Mouse (Mus musculus) liver, postnatal 0 days (tissue): Measurements from ENCODE around the gene Vta1. TPM values are rescaled to one million over a fixed set of nuclear protein-coding genes. Genes with fewer than 3 reads are reported as not detected.

Source experiments
- ATAC-seq: fragments of 200-750 bp; cut with Nextera tagmentation; 2 replicates; pipeline ENCODE4 v1.8.0; 2017; ENCODE audit warnings: mild to moderate bottlenecking, moderate library complexity
- DNase-seq: peaks from one replicate; pipeline ENCODE4 v3.0.0-alpha.2; 2016
- H3K27ac ChIP-seq: fragments of 300-500 bp; sonication (generic); 2 replicates; pipeline ENCODE4 v1.5.1; 2014; ENCODE audit warnings: antibody characterized with exemption, moderate library complexity, mild to moderate bottlenecking, low read depth
- H3K27me3 ChIP-seq: fragments of 300-500 bp; sonication (generic); 2 replicates; pipeline ENCODE4 v1.6.1; 2014; ENCODE audit warnings: low read length, control low read depth, mixed read lengths; ENCODE audit not compliant: insufficient read depth
- H3K36me3 ChIP-seq: fragments of 300-500 bp; sonication (generic); replicated peaks from 2 replicates; pipeline ENCODE4 v1.6.1; 2014; ENCODE audit warnings: mild to moderate bottlenecking, control low read depth, low read length, moderate library complexity, mixed read lengths; ENCODE audit not compliant: insufficient read depth
- H3K4me1 ChIP-seq: fragments of 300-500 bp; sonication (generic); 2 replicates; pipeline ENCODE4 v1.6.1; 2014; ENCODE audit warnings: antibody characterized with exemption, mild to moderate bottlenecking, control low read depth; ENCODE audit not compliant: insufficient read depth
- H3K4me2 ChIP-seq: fragments of 300-500 bp; sonication (generic); 2 replicates; pipeline ENCODE4 v1.6.1; 2014; ENCODE audit warnings: low read depth, mild to moderate bottlenecking, low read length, moderate library complexity, mixed read lengths
- H3K4me3 ChIP-seq: fragments of 300-500 bp; sonication (generic); 2 replicates; pipeline ENCODE4 v1.5.1; 2014; ENCODE audit warnings: low read depth, low read length
- H3K9ac ChIP-seq: fragments of 300-500 bp; sonication (generic); replicated peaks from 2 replicates; pipeline ENCODE4 v1.6.1; 2014; ENCODE audit warnings: mild to moderate bottlenecking, moderate library complexity
- H3K9me3 ChIP-seq: fragments of 300-500 bp; sonication (generic); 2 replicates; pipeline ENCODE4 v1.6.1; 2016; ENCODE audit warnings: mild to moderate bottlenecking, control low read depth, low read length, mixed read lengths
- CTCF ChIP-seq: sonication (generic); IDR thresholded peaks from 2 replicates; pipeline ENCODE4 v1.5.1; 2016; ENCODE audit warnings: antibody characterized with exemption, low read depth
- EP300 ChIP-seq: IDR thresholded peaks from 2 replicates; pipeline ENCODE4 v1.6.1; 2016; ENCODE audit warnings: antibody characterized with exemption, low read depth, mild to moderate bottlenecking
- WGBS: fragments of 180-500 bp; shearing (Covaris S2); extraction: QIAGEN DNeasy Blood & Tissue Kit; methylation state at CpG from one replicate; pipeline ENCODE4 v1.1.7; 2014; ENCODE audit not compliant: insufficient replicate concordance; 5-methylcytosine and 5-hydroxymethylcytosine counted together
- polyA plus RNA-seq: library from polyadenylated mRNA; unstranded; fragments of >200 nt; fragmentation: Nextera tagmentation; extraction: Ambion mirVana; gene quantifications from 2 replicates; pipeline ENCODE4 v1.2.1, GENCODE M21; 2015

Vta1 gene
- polyA plus RNA-seq, 1 experiment from 2014 or later: 37.6 TPM

DNA sequence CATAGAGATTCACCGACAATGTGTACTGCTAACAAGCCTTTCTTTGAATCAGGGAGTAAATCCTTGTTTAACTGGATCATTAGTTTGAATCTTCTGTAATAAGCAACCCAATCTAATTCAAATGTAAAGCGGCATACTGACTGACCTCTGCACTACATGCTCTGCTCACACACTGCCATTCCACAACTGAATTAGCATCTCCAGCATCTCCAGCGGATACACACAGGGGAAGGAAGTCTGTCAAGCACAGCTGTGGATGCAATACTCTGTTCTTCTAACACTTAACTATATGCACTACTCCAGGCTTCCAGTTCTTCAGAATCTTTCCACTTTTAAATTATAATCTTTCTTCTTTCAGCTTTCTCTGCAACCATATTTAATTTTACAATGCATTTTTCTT is 15.0 kb downstream of the Vta1 start:
- 85% methylated on average over 3 of the region's 3 CpGs for WGBS
- Histone ChIP-seq H3K9me3 (no peaks in the 10 kb centered on the region), H3K36me3 (peaks cover 3% of the 10 kb centered on the region), H3K27ac (no peak overlapping the region), H3K27me3 (no peaks in the 10 kb centered on the region), H3K4me3 (no peak overlapping the region), H3K9ac (no peak overlapping the region), H3K4me1 (no peaks in the 10 kb centered on the region), H3K4me2 (no peak overlapping the region)
- ATAC-seq (no peak), DNase-seq (no peak)
- TF ChIP-seq EP300 (no peak), CTCF (no peak)

GRCm38 (mm10) chr10:14688785-14689442 is 16.4 kb downstream of the Vta1 start:
- no peak for ATAC-seq
- WGBS: 59% methylated on average over 6 of the region's 6 CpGs
- H3K4me3 ChIP-seq: no peak overlapping the region
- no peaks in the 10 kb centered on the region for H3K9me3 ChIP-seq
- no peaks in the 10 kb centered on the region for H3K27me3 ChIP-seq
- peaks cover 3% of the 10 kb centered on the region for H3K36me3 ChIP-seq
- no peak overlapping the region for H3K4me2 ChIP-seq
- H3K4me1 ChIP-seq: no peaks in the 10 kb centered on the region
- DNase-seq: no peak
- no peak overlapping the region for H3K9ac ChIP-seq
- no peak overlapping the region for H3K27ac ChIP-seq
- TF ChIP-seq CTCF (no peak), EP300 (no peak)

- ATAC-seq (no peak), DNase-seq (no peak)
- no peak overlapping the region for H3K9ac ChIP-seq
- H3K4me1 ChIP-seq: no peaks in the 10 kb centered on the region
- WGBS: 98% methylated on average over 1 of the region's 1 CpGs
- TF ChIP-seq CTCF (peak; percentile 24; the same call in 1 of the 2 replicates), EP300 (no peak)
- no peak overlapping the region for H3K4me2 ChIP-seq
- peaks cover 3% of the 10 kb centered on the region for H3K36me3 ChIP-seq
- no peak overlapping the region for H3K4me3 ChIP-seq
- H3K27ac ChIP-seq: no peak overlapping the region
- no peaks in the 10 kb centered on the region for H3K27me3 ChIP-seq
- H3K9me3 ChIP-seq: no peaks in the 10 kb centered on the region
Measured at GRCm38 (mm10) chr10:14685663-14686062, 19.7 kb downstream of the Vta1 start.

GRCm38 (mm10) chr10:14666147-14666546 is 39.2 kb downstream of the Vta1 start:
- Histone ChIP-seq H3K4me2 (no peak overlapping the region), H3K27me3 (no peaks in the 10 kb centered on the region), H3K36me3 (peaks cover 17% of the 10 kb centered on the region), H3K4me1 (no peaks in the 10 kb centered on the region), H3K4me3 (no peak overlapping the region), H3K9me3 (no peaks in the 10 kb centered on the region), H3K27ac (no peak overlapping the region), H3K9ac (no peak overlapping the region)
- ATAC-seq (no peak), DNase-seq (no peak)
- 79% methylated on average over 2 of the region's 2 CpGs for WGBS
- no peak for TF ChIP-seq EP300
- TF ChIP-seq CTCF: no peak

GRCm38 (mm10) chr10:14660875-14661274 is 44.5 kb downstream of the Vta1 start:
- no peaks in the 10 kb centered on the region for H3K9me3 ChIP-seq
- ATAC-seq (no peak), DNase-seq (no peak)
- H3K4me3 ChIP-seq: no peak overlapping the region
- TF ChIP-seq EP300 (no peak), CTCF (no peak)
- H3K27ac ChIP-seq: no peak overlapping the region
- WGBS: 92% methylated on average over 2 of the region's 2 CpGs
- H3K4me1 ChIP-seq: no peaks in the 10 kb centered on the region
- no peak overlapping the region for H3K4me2 ChIP-seq
- no peaks in the 10 kb centered on the region for H3K27me3 ChIP-seq
- H3K36me3 ChIP-seq: peaks cover 17% of the 10 kb centered on the region
- no peak overlapping the region for H3K9ac ChIP-seq

DNA sequence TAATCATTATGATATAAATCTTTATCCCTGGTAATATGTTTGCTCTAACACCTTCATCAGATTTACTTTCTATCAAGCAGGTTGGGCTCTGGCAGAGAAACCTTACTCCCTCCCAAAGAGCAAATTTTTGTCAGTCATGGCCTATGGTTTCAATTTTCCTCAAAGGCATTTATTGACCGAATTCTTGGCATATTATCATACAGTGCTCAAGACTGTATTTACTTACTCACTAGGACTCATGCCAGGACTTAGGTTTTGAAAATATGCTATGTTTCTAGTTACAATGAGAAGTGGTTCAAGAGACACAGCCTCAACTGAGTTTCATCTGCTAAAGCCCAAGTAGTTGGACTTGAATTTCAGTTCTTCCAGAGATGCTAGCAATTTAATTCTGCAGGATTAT is 65.7 kb downstream of the Vta1 start:
- no peaks in the 10 kb centered on the region for H3K27me3 ChIP-seq
- DNase-seq (no peak), ATAC-seq (no peak)
- no peak overlapping the region for H3K9ac ChIP-seq
- no peak overlapping the region for H3K27ac ChIP-seq
- 77% methylated on average over 1 of the region's 1 CpGs for WGBS
- no peak overlapping the region for H3K4me3 ChIP-seq
- no peak for TF ChIP-seq CTCF
- TF ChIP-seq EP300: no peak
- H3K9me3 ChIP-seq: no peaks in the 10 kb centered on the region
- no peak overlapping the region for H3K4me2 ChIP-seq
- H3K4me1 ChIP-seq: no peaks in the 10 kb centered on the region
- H3K36me3 ChIP-seq: no peaks in the 10 kb centered on the region
